Mouse (Mus musculus) ZHBTc4 (cell line): Measurements from ENCODE around the gene Disp1.

Experiments used
- DNase-seq: peaks from one replicate; pipeline ENCODE4 v3.0.0-alpha.2; 2011; ENCODE audit warnings: low read depth, low spot score

The Disp1 gene

GRCm38 (mm10) chr1:183041703-183042102 is 179.6 kb downstream of the Disp1 start:
- DNase-seq = no peak

GRCm38 (mm10) chr1:183040847-183041382 is 180.4 kb downstream of the Disp1 start:
- peak; percentile 12 for DNase-seq

- DNase-seq = no peak
Measured at GRCm38 (mm10) chr1:183039881-183040708, 181.2 kb downstream of the Disp1 start.

- DNase-seq = no peak
Measured at GRCm38 (mm10) chr1:183039404-183039803, 181.9 kb downstream of the Disp1 start.
